Comparison of ENCODE assay signal across 29 mouse cellular contexts in the genomic region with DNA sequence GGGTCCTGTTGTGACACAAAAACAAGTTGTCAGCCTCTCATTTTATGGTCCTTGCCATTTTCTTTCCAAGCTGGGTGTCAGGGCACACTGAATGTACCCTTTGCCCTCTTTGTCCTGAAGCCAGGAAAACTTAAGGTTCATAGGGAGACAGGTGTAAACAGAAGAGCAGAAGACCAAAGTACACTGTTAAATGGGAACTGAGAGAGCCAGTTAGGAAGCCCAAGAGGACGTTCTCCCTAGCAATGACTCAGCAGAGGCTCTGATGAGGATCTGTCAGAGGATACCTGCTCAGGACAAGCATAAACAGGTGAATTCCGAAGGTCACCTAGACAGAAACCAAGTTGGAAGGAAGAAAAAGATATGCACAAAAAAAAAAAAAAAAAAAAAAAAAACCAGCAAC.
A peak's percentile ranks its signal among the peaks of the same experiment; 100 is the strongest.
DNase-seq lines count a peak whose midpoint lies in the region; ATAC-seq and TF ChIP-seq lines count a peak whose summit lies in the region.
"Had no signal": no experiment of that assay in that cellular context is flagged by ENCODE, and none has a peak within 500 bp of the region (broad histone marks: within the 10 kb centered on the region; RNA-seq: fewer than 3 reads in every experiment).

No protein-coding gene starts in this region.

- no peak for TF ChIP-seq POLR2A in kidney, adult 2 months (IDR thresholded peaks at IDR 0.05; ENCODE audit: low read depth, low read length)

- no peak overlapping the region for H3K4me3 ChIP-seq in kidney, adult 2 months (ENCODE audit: insufficient read depth, low read depth, low read length)
- no peak overlapping the region for H3K4me3 ChIP-seq in kidney, embryonic 14.5 days (ENCODE audit: low read length)
- no peak overlapping the region for H3K4me3 ChIP-seq in liver, postnatal 0 days (ENCODE audit: low read depth, low read length)
- H3K4me3 ChIP-seq in liver, embryonic 11.5 days (ENCODE audit: low read depth, low read length) = no peak overlapping the region
- H3K4me3 ChIP-seq: embryonic facial prominence, embryonic 10.5 days; embryonic facial prominence, embryonic 15.5 days; forebrain, embryonic 12.5 days; heart, embryonic 10.5 days; heart, embryonic 15.5 days; liver, embryonic 13.5 days; midbrain, embryonic 15.5 days; neural tube, embryonic 15.5 days; stomach, embryonic 15.5 days had no signal

- peak overlapping the region; percentile 80 for H3K27ac ChIP-seq in kidney, adult 2 months (ENCODE audit: insufficient read depth, low read depth, low read length)
- H3K27ac ChIP-seq in kidney, embryonic 14.5 days (ENCODE audit: low read depth, low read length) = no peak overlapping the region
- peak overlapping the region; percentile 67 for H3K27ac ChIP-seq in liver, postnatal 0 days (ENCODE audit: low read depth)
- H3K27ac ChIP-seq in liver, embryonic 11.5 days (ENCODE audit: low read depth, low read length) = no peak overlapping the region
- H3K27ac ChIP-seq: embryonic facial prominence, embryonic 10.5 days; embryonic facial prominence, embryonic 15.5 days; forebrain, embryonic 12.5 days; heart, embryonic 10.5 days; heart, embryonic 15.5 days; kidney, postnatal 0 days; liver, embryonic 13.5 days; midbrain, embryonic 15.5 days; neural tube, embryonic 15.5 days; stomach, embryonic 15.5 days had no signal

- H3K4me1 ChIP-seq in kidney, adult 2 months (ENCODE audit: control insufficient read depth, insufficient read depth, low read length) = peaks cover 7% of the 10 kb centered on the region; the same call in 1 of the 2 replicates
- peaks cover 4% of the 10 kb centered on the region; the same call in 1 of the 2 replicates for H3K4me1 ChIP-seq in kidney, embryonic 14.5 days (ENCODE audit: control insufficient read depth, insufficient read depth, low read length)
- H3K4me1 ChIP-seq in liver, postnatal 0 days (ENCODE audit: insufficient read depth) = peaks cover 3% of the 10 kb centered on the region
- H3K4me1 ChIP-seq in liver, embryonic 11.5 days (replicated peaks; ENCODE audit: control insufficient read depth, insufficient read depth, low read length) = no peaks in the 10 kb centered on the region
- H3K4me1 ChIP-seq: embryonic facial prominence, embryonic 15.5 days; forebrain, embryonic 12.5 days; midbrain, embryonic 15.5 days; neural tube, embryonic 15.5 days had no signal

- no peak overlapping the region for H3K4me2 ChIP-seq in kidney, embryonic 14.5 days (replicated peaks; ENCODE audit: low read depth, low read length)
- H3K4me2 ChIP-seq in liver, postnatal 0 days (ENCODE audit: low read depth, low read length) = no peak overlapping the region
- no peak overlapping the region for H3K4me2 ChIP-seq in liver, embryonic 11.5 days
- H3K4me2 ChIP-seq: embryonic facial prominence, embryonic 15.5 days; forebrain, embryonic 12.5 days; heart, embryonic 15.5 days; liver, embryonic 13.5 days; lung, embryonic 14.5 days; midbrain, embryonic 15.5 days; neural tube, embryonic 15.5 days; stomach, embryonic 15.5 days had no signal

- H3K9ac ChIP-seq in kidney, embryonic 14.5 days (ENCODE audit: low read depth, low read length) = no peak overlapping the region
- no peak overlapping the region for H3K9ac ChIP-seq in liver, postnatal 0 days (replicated peaks)
- no peak overlapping the region for H3K9ac ChIP-seq in liver, embryonic 11.5 days (ENCODE audit: low read depth, low read length)
- H3K9ac ChIP-seq: embryonic facial prominence, embryonic 15.5 days; forebrain, embryonic 12.5 days; forebrain, postnatal 0 days; heart, embryonic 15.5 days; liver, embryonic 13.5 days; lung, embryonic 14.5 days; midbrain, embryonic 15.5 days; neural tube, embryonic 15.5 days; stomach, embryonic 15.5 days had no signal

- 52% methylated on average over 2 of the region's 2 CpGs for WGBS in kidney, adult 2 months
- 89% methylated on average over 2 of the region's 2 CpGs for WGBS in kidney, embryonic 14.5 days
- WGBS in liver, postnatal 0 days (ENCODE audit: insufficient replicate concordance) = 51% methylated on average over 2 of the region's 2 CpGs
- WGBS in liver, embryonic 11.5 days = 67% methylated on average over 2 of the region's 2 CpGs

- no peak for TF ChIP-seq CTCF in kidney, adult 2 months (conservative IDR thresholded peaks at IDR 0.05; ENCODE audit: insufficient read depth, insufficient read length, low read depth, low read length)
- no peak for TF ChIP-seq CTCF in liver, postnatal 0 days (IDR thresholded peaks at IDR 0.05; ENCODE audit: low read depth)

- peak; percentile 55; the same call in 1 of the 2 replicates for TF ChIP-seq EP300 in liver, postnatal 0 days (IDR thresholded peaks at IDR 0.05; ENCODE audit: low read depth)

- H3K9me3 ChIP-seq in kidney, embryonic 14.5 days (ENCODE audit: control insufficient read depth, low read length) = no peaks in the 10 kb centered on the region
- H3K9me3 ChIP-seq in liver, postnatal 0 days (ENCODE audit: low read length) = no peaks in the 10 kb centered on the region
- no peaks in the 10 kb centered on the region for H3K9me3 ChIP-seq in liver, embryonic 11.5 days (ENCODE audit: control insufficient read depth, low read length)
- H3K9me3 ChIP-seq: embryonic facial prominence, embryonic 10.5 days; embryonic facial prominence, embryonic 15.5 days; forebrain, embryonic 12.5 days; heart, embryonic 10.5 days; heart, embryonic 15.5 days; liver, embryonic 13.5 days; midbrain, embryonic 15.5 days; neural tube, embryonic 15.5 days; stomach, embryonic 15.5 days had no signal

- ATAC-seq in kidney, embryonic 14.5 days (ENCODE audit: low FRiP score, low TSS enrichment) = no peak
- peak; percentile 89 for ATAC-seq in liver, postnatal 0 days
- no peak for ATAC-seq in liver, embryonic 11.5 days (replicated peaks; ENCODE audit: low FRiP score)
- no peak for ATAC-seq in inflammation-experienced regulatory T-cells, adult 6 months
- ATAC-seq: activated CD4-positive, CD25-positive, alpha-beta regulatory T cell, adult 4 months; forebrain, postnatal 0 days; hindbrain, embryonic 16.5 days; midbrain, embryonic 15.5 days had no signal

- peak; percentile 91 for DNase-seq in kidney, adult 2 months
- DNase-seq in liver, postnatal 0 days = no peak
- no peak for DNase-seq in liver, embryonic 11.5 days (ENCODE audit: low spot score)
- peak; percentile 59 to 88 for DNase-seq in kidney, postnatal 36 days
- DNase-seq in layer of hippocampus, adult 8-10 months (ENCODE audit: low spot score in 2 of 2) = no peak
- DNase-seq: adrenal gland, adult 2 months; adrenal gland, postnatal 36 days; B cell, adult 2 months; cerebellum, adult 18-20 months; cerebellum, postnatal 25 days; forebrain, postnatal 0 days; liver, embryonic 13.5 days; lung, embryonic 14.5 days; lung, postnatal 14 days; retina, postnatal 1 day; right cerebral cortex, postnatal 14 days had no signal

- no peaks in the 10 kb centered on the region for H3K36me3 ChIP-seq in kidney, adult 2 months (ENCODE audit: control insufficient read depth, insufficient read depth, low read length)
- H3K36me3 ChIP-seq in kidney, embryonic 14.5 days (ENCODE audit: control insufficient read depth, insufficient read depth, low read length) = no peaks in the 10 kb centered on the region
- no peaks in the 10 kb centered on the region for H3K36me3 ChIP-seq in liver, postnatal 0 days (replicated peaks; ENCODE audit: insufficient read depth, low read length)
- H3K36me3 ChIP-seq in liver, embryonic 11.5 days (ENCODE audit: control insufficient read depth, insufficient read depth, low read length) = no peaks in the 10 kb centered on the region
- H3K36me3 ChIP-seq: embryonic facial prominence, embryonic 10.5 days; embryonic facial prominence, embryonic 15.5 days; forebrain, embryonic 12.5 days; heart, embryonic 10.5 days; heart, embryonic 15.5 days; liver, embryonic 13.5 days; midbrain, embryonic 15.5 days; neural tube, embryonic 15.5 days; stomach, embryonic 15.5 days had no signal

- no peaks in the 10 kb centered on the region for H3K27me3 ChIP-seq in kidney, adult 2 months (replicated peaks; ENCODE audit: control insufficient read depth, insufficient read depth, low read length)
- H3K27me3 ChIP-seq in kidney, embryonic 14.5 days (ENCODE audit: control insufficient read depth, insufficient read depth, low read length) = no peaks in the 10 kb centered on the region
- no peaks in the 10 kb centered on the region for H3K27me3 ChIP-seq in liver, postnatal 0 days (ENCODE audit: insufficient read depth, low read length)
- H3K27me3 ChIP-seq in liver, embryonic 11.5 days (replicated peaks; ENCODE audit: control insufficient read depth, insufficient read depth, low read length) = no peaks in the 10 kb centered on the region
- H3K27me3 ChIP-seq: embryonic facial prominence, embryonic 15.5 days; forebrain, embryonic 12.5 days; heart, embryonic 15.5 days; liver, embryonic 13.5 days; midbrain, embryonic 15.5 days; neural tube, embryonic 15.5 days; stomach, embryonic 15.5 days had no signal

Comparison
In these comparisons a context has a peak if more than half of its experiments do, and no peak if none do; other contexts are left out.
1. H3K27ac ChIP-seq: peak in kidney, adult 2 months (single experiment) and liver, postnatal 0 days (single experiment); none in kidney, embryonic 14.5 days (single experiment) and liver, embryonic 11.5 days (single experiment).
2. DNase-seq: peak in kidney, adult 2 months (single experiment) and kidney, postnatal 36 days (2 of 2); none in liver, postnatal 0 days (single experiment), liver, embryonic 11.5 days (single experiment) and layer of hippocampus, adult 8-10 months (0 of 2).